In the genomic region with DNA sequence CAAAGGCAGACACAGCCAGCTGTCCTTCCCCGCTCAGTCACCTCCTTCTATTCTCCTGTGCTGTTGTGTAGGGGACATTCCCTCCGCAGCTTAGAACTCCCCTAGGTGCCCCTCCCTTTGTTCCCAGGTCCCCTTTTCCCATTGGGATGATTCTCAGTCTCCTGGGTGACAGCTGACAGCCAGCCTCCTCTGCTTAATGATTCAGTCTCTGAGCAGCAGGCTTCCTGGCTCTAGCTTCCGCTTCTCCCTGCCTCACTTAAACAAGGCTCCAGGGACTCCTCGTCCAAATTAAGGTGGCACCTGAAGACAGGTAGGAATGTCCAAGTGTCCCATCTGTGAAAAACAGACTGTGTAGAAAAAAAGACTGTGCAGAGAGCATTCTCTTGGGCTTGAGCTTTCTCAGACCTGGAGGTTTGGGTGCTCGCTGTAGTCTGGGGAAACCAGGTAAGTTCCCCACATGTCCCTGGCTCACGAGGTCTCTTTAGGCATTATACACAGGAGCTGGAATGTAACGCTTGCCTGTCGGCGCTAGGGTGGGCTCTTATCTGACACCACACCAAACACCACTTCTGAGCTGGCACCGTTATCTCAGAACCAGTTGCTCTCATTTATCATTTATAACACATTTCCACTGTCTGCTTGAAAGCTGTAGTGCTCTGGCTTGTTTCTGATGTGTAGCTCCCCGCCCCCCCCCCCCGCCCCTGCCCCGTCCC, we compare ENCODE assay signal across 12 mouse cellular contexts. TPM values are rescaled to one million over a fixed set of nuclear protein-coding genes. Genes with fewer than 3 reads are reported as not detected.
DNase-seq lines count a peak whose midpoint lies in the region; ATAC-seq and TF ChIP-seq lines count a peak whose summit lies in the region.
"Had no signal": no experiment of that assay in that cellular context is flagged by ENCODE, and none has a peak within 500 bp of the region (broad histone marks: within the 10 kb centered on the region; RNA-seq: fewer than 3 reads in every experiment).

No protein-coding gene starts in this region.

- no peak overlapping the region for H3K4me2 ChIP-seq in intestine, embryonic 15.5 days (replicated peaks)
- no peak overlapping the region for H3K4me2 ChIP-seq in intestine, postnatal 0 days (replicated peaks; ENCODE audit: low read depth)
- H3K4me2 ChIP-seq in hindbrain, embryonic 15.5 days, result 0 out of 2 replicates have a peak overlapping the region, but pooled peaks have one; percentile 1
- H3K4me2 ChIP-seq in midbrain, embryonic 15.5 days, result no peak overlapping the region

- H3K4me1 ChIP-seq in intestine, embryonic 15.5 days (replicated peaks), result peaks cover 5% of the 10 kb centered on the region
- H3K4me1 ChIP-seq in intestine, postnatal 0 days (replicated peaks; ENCODE audit: control insufficient read depth, insufficient read depth, low read length), result no peaks in the 10 kb centered on the region
- H3K4me1 ChIP-seq in hindbrain, embryonic 15.5 days (replicated peaks), result peaks cover 38% of the 10 kb centered on the region
- peaks cover 54% of the 10 kb centered on the region for H3K4me1 ChIP-seq in midbrain, embryonic 15.5 days

- TF ChIP-seq CTCF in intestine, postnatal 0 days (IDR thresholded peaks at IDR 0.05; ENCODE audit: low read depth), result no peak

- H3K36me3 ChIP-seq in intestine, embryonic 15.5 days, result no peaks in the 10 kb centered on the region
- H3K36me3 ChIP-seq in intestine, postnatal 0 days (ENCODE audit: control insufficient read depth, insufficient read depth), result no peaks in the 10 kb centered on the region
- peaks cover 12% of the 10 kb centered on the region for H3K36me3 ChIP-seq in hindbrain, embryonic 15.5 days
- H3K36me3 ChIP-seq in midbrain, embryonic 15.5 days (replicated peaks), result peaks cover 3% of the 10 kb centered on the region; the same call in 1 of the 2 replicates

- no peak overlapping the region for H3K27ac ChIP-seq in intestine, embryonic 15.5 days
- no peak overlapping the region for H3K27ac ChIP-seq in intestine, postnatal 0 days (ENCODE audit: low read depth, low read length)
- peak overlapping the region; percentile 20; the same call in 1 of the 2 replicates for H3K27ac ChIP-seq in hindbrain, embryonic 15.5 days (replicated peaks)
- H3K27ac ChIP-seq in midbrain, embryonic 15.5 days, result peak overlapping the region; percentile 18; the same call in 1 of the 2 replicates

- H3K9me3 ChIP-seq in intestine, embryonic 15.5 days, result no peaks in the 10 kb centered on the region
- H3K9me3 ChIP-seq in intestine, postnatal 0 days (ENCODE audit: control insufficient read depth), result no peaks in the 10 kb centered on the region
- H3K9me3 ChIP-seq in hindbrain, embryonic 15.5 days, result no peaks in the 10 kb centered on the region
- no peaks in the 10 kb centered on the region for H3K9me3 ChIP-seq in midbrain, embryonic 15.5 days

- DNase-seq in thymus, postnatal 0 days (ENCODE audit: low spot score), result no peak
- DNase-seq in adrenal gland, adult 8-10 months, result no peak
- no peak for DNase-seq in T-cell, adult 2 months (ENCODE audit: low spot score)
- DNase-seq: cerebellum, adult 9-11 months; thymus, adult 18-20 months had no signal

- H3K27me3 ChIP-seq in intestine, embryonic 15.5 days (replicated peaks), result no peaks in the 10 kb centered on the region
- H3K27me3 ChIP-seq in intestine, postnatal 0 days (replicated peaks; ENCODE audit: control insufficient read depth, insufficient read depth, low read length), result no peaks in the 10 kb centered on the region
- H3K27me3 ChIP-seq in hindbrain, embryonic 15.5 days, result no peaks in the 10 kb centered on the region
- H3K27me3 ChIP-seq in midbrain, embryonic 15.5 days (replicated peaks), result no peaks in the 10 kb centered on the region

- 34% methylated on average over 13 of the region's 13 CpGs for WGBS in intestine, embryonic 15.5 days
- WGBS in intestine, postnatal 0 days, result 50% methylated on average over 13 of the region's 13 CpGs
- 39% methylated on average over 13 of the region's 13 CpGs for WGBS in hindbrain, embryonic 15.5 days
- WGBS in midbrain, embryonic 15.5 days, result 28% methylated on average over 13 of the region's 13 CpGs

- no peak overlapping the region for H3K4me3 ChIP-seq in intestine, embryonic 15.5 days (replicated peaks)
- no peak overlapping the region for H3K4me3 ChIP-seq in intestine, postnatal 0 days (ENCODE audit: low read depth, low read length)
- no peak overlapping the region for H3K4me3 ChIP-seq in hindbrain, embryonic 15.5 days
- no peak overlapping the region for H3K4me3 ChIP-seq in midbrain, embryonic 15.5 days

- ATAC-seq in intestine, embryonic 15.5 days, result peak; percentile 36; the same call in 1 of the 2 replicates
- ATAC-seq in intestine, postnatal 0 days, result no peak
- peak; percentile 69 for ATAC-seq in common myeloid progenitor, adult 5-6 weeks (replicated peaks; ENCODE audit: low read depth, poor library complexity, severe bottlenecking)
- 0 out of 2 replicates have a peak, but pooled peaks have one; percentile 11 for ATAC-seq in hindbrain, embryonic 15.5 days (ENCODE audit: low FRiP score, low read depth)
- 0 out of 2 replicates have a peak, but pooled peaks have one; percentile 24 for ATAC-seq in midbrain, embryonic 15.5 days (replicated peaks)
- ATAC-seq: CD4-positive, CD25-positive, alpha-beta regulatory T cell, adult 4 months had no signal

- no peak overlapping the region for H3K9ac ChIP-seq in intestine, embryonic 15.5 days
- H3K9ac ChIP-seq in intestine, postnatal 0 days (ENCODE audit: low read depth, low read length), result no peak overlapping the region
- H3K9ac ChIP-seq in hindbrain, embryonic 15.5 days, result no peak overlapping the region
- no peak overlapping the region for H3K9ac ChIP-seq in midbrain, embryonic 15.5 days

RNA-seq across cellular contexts. Expression of a gene that starts 33.7 kb away (rescaled TPM):
- 5.8 and 6.2 TPM in 2 replicates for polyA plus RNA-seq in intestine, embryonic 15.5 days (2015; fragmentation: Nextera tagmentation; extraction: Ambion mirVana)
- 3.3 and 3.4 TPM in 2 replicates for polyA plus RNA-seq in intestine, postnatal 0 days (2015; fragmentation: Nextera tagmentation; extraction: Ambion mirVana)
- total RNA-seq in common myeloid progenitor, adult 5-6 weeks (2017), result 19.5 and 22.7 TPM in 2 replicates
- polyA plus RNA-seq in hindbrain, embryonic 15.5 days (2015; fragmentation: Nextera tagmentation; extraction: Ambion mirVana), result 19.9 TPM in 2 replicates
- polyA plus RNA-seq in midbrain, embryonic 15.5 days (2015; fragmentation: Nextera tagmentation; extraction: Ambion mirVana), result 22.6 and 23.8 TPM in 2 replicates
- polyA plus RNA-seq in thymus, postnatal 0 days (2015; fragmentation: Nextera tagmentation; extraction: Ambion mirVana), result 36.7 and 49.0 TPM in 2 replicates
- total RNA-seq in adrenal gland, adult 8-10 months (2022), result 10 to 100 TPM; 11.7 to 28.2 (median 16.2) TPM

RNA-seq across cellular contexts. Expression of a gene that starts 38.3 kb away (rescaled TPM):
- polyA plus RNA-seq in intestine, embryonic 15.5 days (2015; fragmentation: Nextera tagmentation; extraction: Ambion mirVana), result 710 and 905 TPM in 2 replicates
- polyA plus RNA-seq in intestine, postnatal 0 days (2015; fragmentation: Nextera tagmentation; extraction: Ambion mirVana), result 2,043 and 2,206 TPM in 2 replicates
- total RNA-seq in common myeloid progenitor, adult 5-6 weeks (2017), result not detected in 2 replicates
- 2.4 and 3.2 TPM in 2 replicates for polyA plus RNA-seq in hindbrain, embryonic 15.5 days (2015; fragmentation: Nextera tagmentation; extraction: Ambion mirVana)
- 0.40 and 1.4 TPM in 2 replicates for polyA plus RNA-seq in midbrain, embryonic 15.5 days (2015; fragmentation: Nextera tagmentation; extraction: Ambion mirVana)
- 7.1 and 8.7 TPM in 2 replicates for polyA plus RNA-seq in thymus, postnatal 0 days (2015; fragmentation: Nextera tagmentation; extraction: Ambion mirVana)
- total RNA-seq in adrenal gland, adult 8-10 months (2022), result not detected
- total RNA-seq: left cerebral cortex, adult 18-20 months had no signal
- polyA plus RNA-seq: CD4-positive, CD25-positive, alpha-beta regulatory T cell, adult 4 months had no signal

RNA-seq across cellular contexts. Expression of a gene that starts 52.9 kb away (rescaled TPM):
- 2.5 and 7.8 TPM in 2 replicates for polyA plus RNA-seq in intestine, embryonic 15.5 days (2015; fragmentation: Nextera tagmentation; extraction: Ambion mirVana)
- 116 and 203 TPM in 2 replicates for polyA plus RNA-seq in intestine, postnatal 0 days (2015; fragmentation: Nextera tagmentation; extraction: Ambion mirVana)
- total RNA-seq in common myeloid progenitor, adult 5-6 weeks (2017), result not detected in 2 replicates
- polyA plus RNA-seq in hindbrain, embryonic 15.5 days (2015; fragmentation: Nextera tagmentation; extraction: Ambion mirVana), result not detected in 2 replicates
- not detected in 2 replicates for polyA plus RNA-seq in midbrain, embryonic 15.5 days (2015; fragmentation: Nextera tagmentation; extraction: Ambion mirVana)
- 1.2 and 1.4 TPM in 2 replicates for polyA plus RNA-seq in thymus, postnatal 0 days (2015; fragmentation: Nextera tagmentation; extraction: Ambion mirVana)
- total RNA-seq in adrenal gland, adult 8-10 months (2022), result not detected
- total RNA-seq: left cerebral cortex, adult 18-20 months had no signal
- polyA plus RNA-seq: CD4-positive, CD25-positive, alpha-beta regulatory T cell, adult 4 months had no signal

Comparison
In these comparisons a context has a peak if more than half of its experiments do, and no peak if none do; other contexts are left out.
1. RNA of a gene that starts 52.9 kb away (polyA plus RNA-seq): 116 to 203 TPM in intestine, postnatal 0 days; 2.5 to 7.8 TPM in intestine, embryonic 15.5 days, 1.2 to 1.4 TPM in thymus, postnatal 0 days, not detected in hindbrain, embryonic 15.5 days and not detected in midbrain, embryonic 15.5 days; every median in the first group is over 10 times any median in the second.
2. H3K27ac ChIP-seq: peak in hindbrain, embryonic 15.5 days (single experiment) and midbrain, embryonic 15.5 days (single experiment); none in intestine, embryonic 15.5 days (single experiment) and intestine, postnatal 0 days (single experiment).
3. RNA of a gene that starts 38.3 kb away (polyA plus RNA-seq): 2,043 to 2,206 TPM in intestine, postnatal 0 days and 710 to 905 TPM in intestine, embryonic 15.5 days; 7.1 to 8.7 TPM in thymus, postnatal 0 days, 2.4 to 3.2 TPM in hindbrain, embryonic 15.5 days and 0.40 to 1.4 TPM in midbrain, embryonic 15.5 days; every median in the first group is over 10 times any median in the second.